Mouse (Mus musculus) lung, adult 2 months (tissue): Measurements from ENCODE around the gene Retreg3.

Experiments used
- CTCF ChIP-seq: fragments of 200-500 bp; IDR thresholded peaks from 2 replicates; pipeline ENCODE4 v1.5.1; 2011; ENCODE audit warnings: mild to moderate bottlenecking, low read length, control low read depth; ENCODE audit not compliant: insufficient read depth
- POLR2A ChIP-seq: fragments of 200-500 bp; IDR thresholded peaks from 2 replicates; pipeline ENCODE4 v1.6.1; 2011; ENCODE audit warnings: low read depth, mild to moderate bottlenecking, control low read depth, low read length, borderline replicate concordance; ENCODE audit errors: extremely low read depth

- TF ChIP-seq CTCF (no peak), POLR2A (no peak)
Observed at GRCm38 (mm10) chr11:101118105-101118504, 1.6 kb downstream of the Retreg3 start.
